Mouse (Mus musculus) bone marrow, adult 2 months (tissue): ENCODE measurements around the gene Col23a1. TPM values are rescaled to one million over a fixed set of nuclear protein-coding genes. Genes with fewer than 3 reads are reported as not detected.
A peak's percentile ranks its signal among the peaks of the same experiment; 100 is the strongest.

Source experiments
- H3K27ac ChIP-seq: fragments of 200-500 bp; 2 replicates; pipeline ENCODE4 v1.5.1; 2012; ENCODE audit warnings: low read depth, mild to moderate bottlenecking, control low read depth, inconsistent platforms, low read length; ENCODE audit not compliant: control insufficient read depth, poor library complexity, insufficient read depth
- H3K4me1 ChIP-seq: fragments of 200-500 bp; 2 replicates; pipeline ENCODE4 v1.6.1; 2011; ENCODE audit warnings: low read length; ENCODE audit not compliant: control insufficient read depth, insufficient read depth
- H3K4me3 ChIP-seq: fragments of 200-500 bp; replicated peaks from 2 replicates; pipeline ENCODE3; 2011; ENCODE audit warnings: mild to moderate bottlenecking, low read depth, low read length, control low read depth; ENCODE audit not compliant: control insufficient read depth
- CTCF ChIP-seq: fragments of 200-500 bp; IDR thresholded peaks from 2 replicates; pipeline ENCODE4 v1.5.1; 2011; ENCODE audit warnings: low read length, control low read depth; ENCODE audit not compliant: control insufficient read depth, insufficient read depth
- POLR2A ChIP-seq: fragments of 200-500 bp; IDR thresholded peaks from 2 replicates; pipeline ENCODE4 v1.6.1; 2011; ENCODE audit warnings: low read depth, mild to moderate bottlenecking, control low read depth, low read length, borderline replicate concordance; ENCODE audit not compliant: control insufficient read depth
- WGBS: fragments of 180-500 bp; shearing (Covaris S2); methylation state at CpG from one replicate; pipeline ENCODE4 v1.1.7; 2018; 5-methylcytosine and 5-hydroxymethylcytosine counted together
- polyA plus RNA-seq: library from polyadenylated mRNA; stranded (reverse); fragments of >200 nt; gene quantifications from 2 replicates; pipeline ENCODE4 v1.2.4, GENCODE M21; 2011; ENCODE audit warnings: low replicate concordance; ENCODE audit not compliant: missing spikeins, insufficient read depth, insufficient read length

Col23a1 gene
- polyA plus RNA-seq, 1 experiment: not detected

GRCm38 (mm10) chr11:51446711-51447425, 157.1 kb downstream of the Col23a1 start:
- H3K27ac ChIP-seq: no peak overlapping the region
- no peak for TF ChIP-seq POLR2A
- peak; percentile 21; the same call in 1 of the 2 replicates for TF ChIP-seq CTCF
- H3K4me1 ChIP-seq: no peaks in the 10 kb centered on the region
- WGBS: 23% methylated on average over 6 of the region's 6 CpGs
- no peak overlapping the region for H3K4me3 ChIP-seq

GRCm38 (mm10) chr11:51448256-51448655, 158.5 kb downstream of the Col23a1 start:
- WGBS: 64% methylated on average over 4 of the region's 4 CpGs
- TF ChIP-seq CTCF (no peak), POLR2A (no peak)
- H3K4me1 ChIP-seq: no peaks in the 10 kb centered on the region
- H3K4me3 ChIP-seq: no peak overlapping the region
- H3K27ac ChIP-seq: no peak overlapping the region

GRCm38 (mm10) chr11:51448680-51449079, 159.0 kb downstream of the Col23a1 start:
- no peak overlapping the region for H3K4me3 ChIP-seq
- TF ChIP-seq CTCF (no peak), POLR2A (no peak)
- WGBS: 65% methylated on average over 4 of the region's 4 CpGs
- no peak overlapping the region for H3K27ac ChIP-seq
- H3K4me1 ChIP-seq: no peaks in the 10 kb centered on the region

GRCm38 (mm10) chr11:51449881-51450280, 160.2 kb downstream of the Col23a1 start:
- no peak overlapping the region for H3K4me3 ChIP-seq
- TF ChIP-seq CTCF: no peak
- no peak for TF ChIP-seq POLR2A
- H3K4me1 ChIP-seq: no peaks in the 10 kb centered on the region
- WGBS: 72% methylated on average over 7 of the region's 7 CpGs
- no peak overlapping the region for H3K27ac ChIP-seq

GRCm38 (mm10) chr11:51451281-51451680, 161.6 kb downstream of the Col23a1 start:
- no peaks in the 10 kb centered on the region for H3K4me1 ChIP-seq
- 87% methylated on average over 5 of the region's 5 CpGs for WGBS

GRCm38 (mm10) chr11:51451925-51452324, 162.2 kb downstream of the Col23a1 start:
- 78% methylated on average over 7 of the region's 7 CpGs for WGBS
- TF ChIP-seq POLR2A (no peak), CTCF (no peak)
- Histone ChIP-seq H3K27ac (no peak overlapping the region), H3K4me3 (no peak overlapping the region), H3K4me1 (no peaks in the 10 kb centered on the region)

More at GRCm38 (mm10) chr11:51451281-51451680, 161.6 kb downstream of the Col23a1 start:
- no peak for TF ChIP-seq CTCF
- no peak for TF ChIP-seq POLR2A
- Histone ChIP-seq H3K4me3 (no peak overlapping the region), H3K27ac (no peak overlapping the region)

- H3K27ac ChIP-seq: no peak overlapping the region
- 78% methylated on average over 9 of the region's 9 CpGs for whole genome bisulfite sequencing
- H3K4me1 ChIP-seq: no peaks in the 10 kb centered on the region
- H3K4me3 ChIP-seq: no peak overlapping the region
- TF ChIP-seq CTCF: no peak
- no peak for TF ChIP-seq POLR2A
Observed at GRCm38 (mm10) chr11:51453742-51454141, 164.0 kb downstream of the Col23a1 start.

GRCm38 (mm10) chr11:51455501-51455900, 165.8 kb downstream of the Col23a1 start:
- Histone ChIP-seq H3K4me1 (no peaks in the 10 kb centered on the region), H3K4me3 (no peak overlapping the region), H3K27ac (no peak overlapping the region)
- no peak for TF ChIP-seq POLR2A
- no peak for TF ChIP-seq CTCF
